Mouse (Mus musculus) fat pad, adult 2 months (tissue): ENCODE measurements around the gene Ppp2r3d.
"Not testable (repeated sequence)": the region's sequence is repeated elsewhere in the genome, so short reads cannot be mapped to it uniquely, and the experiment has no call there.

Experiments used
- DNase-seq: peaks from one replicate; pipeline ENCODE4 v3.0.0-alpha.2; 2011; ENCODE audit warnings: low read depth, low spot score; ENCODE audit errors: extremely low read depth

Ppp2r3d gene

GRCm38 (mm10) chr9:124476096-124476902, at the start of gene Ppp2r3d:
TSS of gene Ppp2r3d (minus strand) at chr9:124476898.
- no peak for DNase-seq

GRCm38 (mm10) chr9:124493693-124494092, 17.0 kb upstream of the Ppp2r3d start, which contains the start of gene Gm21836:
TSS of gene Gm21836 (minus strand) at chr9:124493793.
- DNase-seq, result not testable (repeated sequence)

- DNase-seq, result peak; percentile 62
These were observed 3.8 kb upstream of the Ppp2r3d start for GRCm38 (mm10) chr9:124480361-124480980.

DNA sequence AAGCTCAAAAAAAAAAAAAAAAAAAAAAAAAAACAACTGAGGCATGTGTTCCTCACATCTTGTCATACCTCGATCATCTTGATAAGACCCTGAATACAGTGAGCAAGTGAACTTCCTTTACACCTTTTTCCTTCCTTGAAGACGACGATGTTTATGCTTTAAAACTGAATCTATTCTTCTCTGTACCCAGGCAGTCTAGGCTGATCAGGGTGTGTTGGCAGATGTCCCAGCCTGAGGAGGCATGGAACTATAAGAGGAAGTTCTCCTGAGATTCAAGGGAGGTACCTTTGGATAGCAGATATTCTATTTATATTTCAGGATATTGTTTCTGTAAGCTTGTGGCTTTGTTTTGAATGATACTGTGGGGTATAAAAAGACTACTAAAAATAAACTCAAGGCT, 1.4 kb upstream of the Ppp2r3d start:
- DNase-seq, result no peak

- DNase-seq, result no peak
These were observed 1.0 kb downstream of the Ppp2r3d start for GRCm38 (mm10) chr9:124475689-124476088.

GRCm38 (mm10) chr9:124456572-124456971, 20.1 kb downstream of the Ppp2r3d start:
- DNase-seq, result no peak

DNA sequence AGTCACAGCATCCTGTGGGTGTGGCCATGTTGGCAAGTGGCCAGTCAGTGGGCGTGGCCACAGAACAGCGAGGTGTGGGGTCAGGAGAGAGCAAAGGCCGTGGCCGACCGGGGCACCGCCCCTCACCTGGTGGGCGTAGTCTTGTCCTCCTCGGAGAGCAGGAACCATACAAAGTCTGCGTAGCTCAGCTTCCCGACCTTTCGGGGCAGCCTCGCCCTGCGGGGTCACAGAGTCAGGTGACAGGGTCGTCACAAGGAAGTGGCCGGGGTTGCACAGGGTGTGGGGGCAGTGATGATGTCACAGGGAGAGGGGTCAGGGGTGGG, 34.2 kb downstream of the Ppp2r3d start:
- no peak for DNase-seq

GRCm38 (mm10) chr9:124441681-124442532, 34.8 kb downstream of the Ppp2r3d start:
- no peak for DNase-seq

- no peak for DNase-seq
These were observed 36.0 kb downstream of the Ppp2r3d start for GRCm38 (mm10) chr9:124440724-124441045.

GRCm38 (mm10) chr9:124439848-124440723, 36.6 kb downstream of the Ppp2r3d start:
- DNase-seq, result no peak

GRCm38 (mm10) chr9:124439403-124439847, 37.3 kb downstream of the Ppp2r3d start:
- DNase-seq, result no peak

- no peak for DNase-seq
These were observed 37.9 kb downstream of the Ppp2r3d start for GRCm38 (mm10) chr9:124438686-124439346.

DNA sequence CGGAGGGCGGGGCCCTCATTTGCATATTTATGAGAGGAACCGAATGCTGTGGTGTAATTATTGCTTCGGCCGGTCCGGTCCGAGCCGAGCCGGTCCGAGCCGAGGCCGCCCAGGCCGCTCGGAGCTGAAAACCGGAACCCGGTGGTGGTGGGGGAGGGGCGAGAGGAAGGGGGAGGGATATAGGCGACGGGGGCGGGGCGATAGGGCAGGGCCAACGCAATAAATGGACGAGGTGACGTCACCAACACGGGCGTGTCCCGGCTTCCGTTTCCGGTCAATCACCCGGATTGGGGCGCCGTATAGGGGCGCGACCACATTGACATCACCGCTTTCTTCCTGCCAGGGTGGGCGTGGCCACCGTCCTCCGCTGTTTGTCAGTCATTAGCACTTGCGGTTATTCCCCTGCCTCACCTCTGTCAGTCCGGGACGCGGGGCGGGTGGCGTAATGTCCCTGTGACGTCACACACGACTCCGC, 51.2 kb downstream of the Ppp2r3d start:
- peak; percentile 47 for DNase-seq

DNA sequence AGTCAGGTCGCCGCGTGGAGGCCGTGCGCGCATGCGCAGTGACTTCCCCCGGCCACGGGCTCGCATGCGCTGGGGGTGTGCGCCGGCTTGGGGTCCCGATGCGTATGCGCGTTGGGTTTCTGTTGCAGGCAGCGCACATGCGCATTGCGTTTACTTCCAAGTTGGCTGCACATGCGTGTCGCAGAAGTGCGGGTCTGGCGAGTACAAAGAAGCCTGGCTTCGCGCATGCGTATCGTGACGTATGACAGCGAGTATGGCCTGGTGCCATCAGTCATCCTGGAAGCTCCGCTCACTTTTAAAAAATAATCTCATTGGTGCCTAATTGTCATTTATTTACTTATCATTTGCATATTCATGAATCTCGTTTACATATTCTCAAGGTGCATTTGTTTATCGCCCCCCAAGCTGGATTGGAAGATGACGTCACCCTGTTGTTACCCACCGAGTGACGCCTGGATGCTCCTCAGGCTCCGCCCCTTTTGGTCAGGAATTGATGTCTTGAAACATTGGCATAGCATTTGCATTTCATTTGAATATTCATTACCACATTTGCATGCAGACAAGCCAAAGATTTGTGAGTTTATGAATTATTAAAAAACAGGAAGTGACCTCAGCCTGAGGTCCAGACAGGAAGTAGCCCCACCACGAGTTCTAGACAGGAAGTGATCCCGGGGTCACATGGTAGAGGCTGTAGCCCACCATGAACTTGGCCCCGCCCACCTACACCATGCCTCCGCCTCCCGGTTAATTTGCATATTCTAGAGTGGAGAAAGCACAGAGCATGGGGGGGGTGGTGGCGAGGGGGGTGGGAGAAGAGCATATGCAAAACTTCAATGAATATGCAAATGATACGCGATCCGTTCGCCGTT, 51.9 kb downstream of the Ppp2r3d start:
- peak; percentile 89 for DNase-seq

DNA sequence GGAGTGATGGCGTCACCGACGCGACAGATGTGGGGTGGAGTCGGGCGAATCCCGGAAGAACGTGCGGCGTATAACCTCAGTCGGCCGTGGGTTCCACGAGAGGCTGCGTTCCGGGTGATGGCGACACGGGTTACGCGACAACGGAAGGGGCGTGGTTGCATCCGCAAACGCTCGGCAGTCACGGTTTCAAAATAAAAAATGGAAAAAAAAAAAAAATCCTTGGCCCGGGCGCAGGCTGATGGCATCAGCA, 52.5 kb downstream of the Ppp2r3d start:
- DNase-seq, result no peak

- peak; percentile 99 for DNase-seq
These were observed 53.0 kb downstream of the Ppp2r3d start for GRCm38 (mm10) chr9:124423552-124424291.

DNA sequence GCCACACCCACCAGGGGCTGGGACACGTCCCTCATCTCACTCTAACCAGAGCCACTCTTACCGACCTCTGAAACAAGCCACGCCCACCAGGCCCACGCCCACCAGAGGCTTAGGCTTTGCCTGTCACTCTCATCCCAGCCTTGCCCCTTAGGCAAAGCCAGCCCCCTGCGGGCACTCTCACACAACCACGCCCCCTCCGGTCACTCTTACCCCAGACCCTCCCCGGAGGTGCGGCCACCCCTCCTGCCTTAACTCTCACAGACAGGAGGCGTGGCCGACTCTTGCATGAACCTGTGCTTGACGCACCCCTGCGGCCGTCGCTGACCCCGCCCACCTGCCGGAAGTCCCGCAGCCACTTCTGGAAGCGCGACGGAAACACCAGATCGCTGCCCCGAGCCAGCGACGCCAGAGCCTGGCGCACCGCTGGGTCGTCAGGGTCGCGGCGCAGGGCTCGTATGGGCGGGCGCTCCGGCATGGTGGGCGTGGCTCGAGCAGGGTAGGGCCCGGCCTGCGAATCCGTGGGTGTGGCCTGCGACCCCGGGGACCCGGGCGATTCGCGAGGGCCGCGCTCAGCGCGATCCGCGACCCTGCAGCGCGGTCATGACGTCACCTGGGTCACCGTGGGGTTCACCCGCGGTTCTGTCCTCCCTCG, 53.7 kb downstream of the Ppp2r3d start:
- peak; percentile 68 for DNase-seq

- DNase-seq, result no peak
These were observed 54.3 kb downstream of the Ppp2r3d start for GRCm38 (mm10) chr9:124422427-124422826.
